Mouse (Mus musculus): ENCODE measurements at regions not wholly inside any gene's neighbourhood (a gene's known extent, or its start where the extent isn't known, plus 50 kb on each side); places are given as distances from the start of the nearest gene placed in this dataset.

- Histone ChIP-seq H3K4me2 (ENCODE audit: low read depth) (no peak overlapping the region), H3K27me3 (ENCODE audit: control insufficient read depth, insufficient read depth, insufficient read length) (no peaks in the 10 kb centered on the region), H3K79me2 (ENCODE audit: control insufficient read depth, insufficient read depth) (no peaks in the 10 kb centered on the region), H3ac (ENCODE audit: control insufficient read depth, insufficient read length) (no peak overlapping the region), H3K36me3 (ENCODE audit: control insufficient read depth, insufficient read depth) (no peaks in the 10 kb centered on the region), H3K4me3 (no peak overlapping the region)
- TF ChIP-seq E2F4 (IDR thresholded peaks at IDR 0.05; ENCODE audit: insufficient read depth), result no peak
- no peak for TF ChIP-seq USF1 (IDR thresholded peaks at IDR 0.05; ENCODE audit: low read depth)
- TF ChIP-seq MYOG (IDR thresholded peaks at IDR 0.05; ENCODE audit: control insufficient read depth in 1 of 3, insufficient read depth in 1 of 3, insufficient read length in 2 of 3, low read depth in 2 of 3), result no peak
- TF ChIP-seq SRF (IDR thresholded peaks at IDR 0.05; ENCODE audit: control insufficient read depth, insufficient read length, low read depth), result no peak
- TF ChIP-seq POLR2A (IDR thresholded peaks at IDR 0.05; ENCODE audit: insufficient read length, low read depth), result no peak
These were observed 114.8 kb upstream of the Epha4 start for GRCm38 (mm10) chr1:77629496-77630281.

- Histone ChIP-seq H3ac (ENCODE audit: control insufficient read depth, insufficient read length) (no peak overlapping the region), H3K79me2 (ENCODE audit: control insufficient read depth, insufficient read depth) (no peaks in the 10 kb centered on the region), H3K36me3 (ENCODE audit: control insufficient read depth, insufficient read depth) (no peaks in the 10 kb centered on the region), H3K4me3 (no peak overlapping the region), H3K4me2 (ENCODE audit: low read depth) (no peak overlapping the region), H3K27me3 (ENCODE audit: control insufficient read depth, insufficient read depth, insufficient read length) (no peaks in the 10 kb centered on the region)
- TF ChIP-seq POLR2AphosphoS2 (IDR thresholded peaks at IDR 0.05; ENCODE audit: insufficient read length, low read depth) (no peak), TCF3 (IDR thresholded peaks at IDR 0.05; ENCODE audit: insufficient read length, low read depth) (no peak), SRF (IDR thresholded peaks at IDR 0.05; ENCODE audit: control insufficient read depth, insufficient read length, low read depth) (no peak), TCF12 (IDR thresholded peaks at IDR 0.05; ENCODE audit: insufficient read depth, poor library complexity, severe bottlenecking) (no peak), POLR2A (IDR thresholded peaks at IDR 0.05; ENCODE audit: insufficient read length, low read depth) (no peak), REST (IDR thresholded peaks at IDR 0.05; ENCODE audit: insufficient read depth, insufficient read length) (no peak), E2F4 (IDR thresholded peaks at IDR 0.05; ENCODE audit: insufficient read depth) (no peak), USF1 (IDR thresholded peaks at IDR 0.05; ENCODE audit: low read depth) (no peak), MYOG (IDR thresholded peaks at IDR 0.05; ENCODE audit: control insufficient read depth in 1 of 3, insufficient read depth in 1 of 3, insufficient read length in 2 of 3, low read depth in 2 of 3) (no peak)
These were observed 114.0 kb upstream of the Epha4 start for GRCm38 (mm10) chr1:77628861-77629260.

GRCm38 (mm10) chr1:77617490-77617889 is 102.6 kb upstream of the Epha4 start:
- Histone ChIP-seq H3ac (ENCODE audit: control insufficient read depth, insufficient read length) (no peak overlapping the region), H3K79me2 (ENCODE audit: control insufficient read depth, insufficient read depth) (no peaks in the 10 kb centered on the region), H3K27me3 (ENCODE audit: control insufficient read depth, insufficient read depth, insufficient read length) (no peaks in the 10 kb centered on the region), H3K4me2 (ENCODE audit: low read depth) (no peak overlapping the region), H3K4me3 (no peak overlapping the region), H3K36me3 (ENCODE audit: control insufficient read depth, insufficient read depth) (no peaks in the 10 kb centered on the region)
- TF ChIP-seq SRF (IDR thresholded peaks at IDR 0.05; ENCODE audit: control insufficient read depth, insufficient read length, low read depth) (no peak), REST (IDR thresholded peaks at IDR 0.05; ENCODE audit: insufficient read depth, insufficient read length) (no peak), E2F4 (IDR thresholded peaks at IDR 0.05; ENCODE audit: insufficient read depth) (no peak), MYOG (IDR thresholded peaks at IDR 0.05; ENCODE audit: control insufficient read depth in 1 of 3, insufficient read depth in 1 of 3, insufficient read length in 2 of 3, low read depth in 2 of 3) (no peak), POLR2A (IDR thresholded peaks at IDR 0.05; ENCODE audit: insufficient read length, low read depth) (no peak), CEBPB (IDR thresholded peaks at IDR 0.05; ENCODE audit: insufficient read depth, poor library complexity, severe bottlenecking) (no peak), TCF12 (IDR thresholded peaks at IDR 0.05; ENCODE audit: insufficient read depth, poor library complexity, severe bottlenecking) (no peak), MYOD1 (IDR thresholded peaks at IDR 0.05; ENCODE audit: control insufficient read depth in 1 of 3, insufficient read length in 2 of 3, low read depth in 2 of 3) (no peak), MAX (IDR thresholded peaks at IDR 0.05; ENCODE audit: low read depth) (no peak), POLR2AphosphoS2 (IDR thresholded peaks at IDR 0.05; ENCODE audit: insufficient read length, low read depth) (no peak), USF1 (IDR thresholded peaks at IDR 0.05; ENCODE audit: low read depth) (no peak), TCF3 (IDR thresholded peaks at IDR 0.05; ENCODE audit: insufficient read length, low read depth) (no peak)

GRCm38 (mm10) chr1:77600509-77600908 is 85.6 kb upstream of the Epha4 start:
- H3K36me3 ChIP-seq (ENCODE audit: control insufficient read depth, insufficient read depth), result no peaks in the 10 kb centered on the region
- no peaks in the 10 kb centered on the region for H3K27me3 ChIP-seq (ENCODE audit: control insufficient read depth, insufficient read depth, insufficient read length)
- no peak overlapping the region for H3K4me2 ChIP-seq (ENCODE audit: low read depth)
- no peak overlapping the region for H3ac ChIP-seq (ENCODE audit: control insufficient read depth, insufficient read length)
- H3K79me2 ChIP-seq (ENCODE audit: control insufficient read depth, insufficient read depth), result no peaks in the 10 kb centered on the region
- H3K4me3 ChIP-seq, result no peak overlapping the region
- TF ChIP-seq POLR2AphosphoS2 (IDR thresholded peaks at IDR 0.05; ENCODE audit: insufficient read length, low read depth) (no peak), TCF12 (IDR thresholded peaks at IDR 0.05; ENCODE audit: insufficient read depth, poor library complexity, severe bottlenecking) (no peak), TCF3 (IDR thresholded peaks at IDR 0.05; ENCODE audit: insufficient read length, low read depth) (no peak), SRF (IDR thresholded peaks at IDR 0.05; ENCODE audit: control insufficient read depth, insufficient read length, low read depth) (no peak), MAX (IDR thresholded peaks at IDR 0.05; ENCODE audit: low read depth) (no peak), USF1 (IDR thresholded peaks at IDR 0.05; ENCODE audit: low read depth) (no peak), MYOG (IDR thresholded peaks at IDR 0.05; ENCODE audit: control insufficient read depth in 1 of 3, insufficient read depth in 1 of 3, insufficient read length in 2 of 3, low read depth in 2 of 3) (no peak), CEBPB (IDR thresholded peaks at IDR 0.05; ENCODE audit: insufficient read depth, poor library complexity, severe bottlenecking) (no peak), REST (IDR thresholded peaks at IDR 0.05; ENCODE audit: insufficient read depth, insufficient read length) (no peak), MYOD1 (IDR thresholded peaks at IDR 0.05; ENCODE audit: control insufficient read depth in 1 of 3, insufficient read length in 2 of 3, low read depth in 2 of 3) (no peak), POLR2A (IDR thresholded peaks at IDR 0.05; ENCODE audit: insufficient read length, low read depth) (no peak), E2F4 (IDR thresholded peaks at IDR 0.05; ENCODE audit: insufficient read depth) (no peak)

Measured in myocyte (in vitro differentiated cells).